Mouse (Mus musculus) telencephalon, adult 2 months (tissue): ENCODE measurements at regions not wholly inside any gene's neighbourhood (a gene's known extent, or its start where the extent isn't known, plus 50 kb on each side); places are given as distances from the start of the nearest gene placed in this dataset.

Experiments
- DNase-seq: peaks from one replicate; pipeline ENCODE4 v3.0.0-alpha.2; 2011; ENCODE audit warnings: low read depth, low spot score

- DNase-seq = no peak
Measured at GRCm38 (mm10) chrX:11795010-11795409, 365.1 kb downstream of the Bcor start.

DNA sequence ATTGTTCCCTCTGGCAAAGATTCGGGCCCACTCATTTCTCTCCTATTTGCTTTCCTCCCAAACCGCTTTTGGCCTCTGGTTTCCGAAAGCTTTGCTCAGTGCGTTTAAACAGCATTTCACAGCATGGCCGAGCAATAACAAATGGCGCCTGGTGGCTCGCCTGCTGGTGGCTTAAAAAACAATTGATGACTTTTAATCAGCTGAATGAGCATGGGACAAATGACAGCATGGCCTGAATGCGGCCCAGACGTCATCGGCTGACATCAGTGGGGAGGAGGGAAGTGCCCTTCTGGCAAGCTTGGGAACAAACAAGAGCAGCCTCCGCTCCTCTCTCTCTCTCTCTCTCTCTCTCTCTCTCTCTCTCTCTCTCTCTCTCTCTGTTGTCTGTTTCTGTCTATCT is 362.3 kb downstream of the Bcor start:
- DNase-seq = peak; percentile 41

- DNase-seq = no peak
Measured at GRCm38 (mm10) chrX:11798326-11798725, 361.8 kb downstream of the Bcor start.

GRCm38 (mm10) chrX:11800400-11800941 is 359.7 kb downstream of the Bcor start:
- DNase-seq = peak; percentile 53

- DNase-seq = no peak
Measured at GRCm38 (mm10) chrX:11801208-11801607, 358.9 kb downstream of the Bcor start.

GRCm38 (mm10) chrX:11801621-11802020 is 358.5 kb downstream of the Bcor start:
- DNase-seq = no peak

DNA sequence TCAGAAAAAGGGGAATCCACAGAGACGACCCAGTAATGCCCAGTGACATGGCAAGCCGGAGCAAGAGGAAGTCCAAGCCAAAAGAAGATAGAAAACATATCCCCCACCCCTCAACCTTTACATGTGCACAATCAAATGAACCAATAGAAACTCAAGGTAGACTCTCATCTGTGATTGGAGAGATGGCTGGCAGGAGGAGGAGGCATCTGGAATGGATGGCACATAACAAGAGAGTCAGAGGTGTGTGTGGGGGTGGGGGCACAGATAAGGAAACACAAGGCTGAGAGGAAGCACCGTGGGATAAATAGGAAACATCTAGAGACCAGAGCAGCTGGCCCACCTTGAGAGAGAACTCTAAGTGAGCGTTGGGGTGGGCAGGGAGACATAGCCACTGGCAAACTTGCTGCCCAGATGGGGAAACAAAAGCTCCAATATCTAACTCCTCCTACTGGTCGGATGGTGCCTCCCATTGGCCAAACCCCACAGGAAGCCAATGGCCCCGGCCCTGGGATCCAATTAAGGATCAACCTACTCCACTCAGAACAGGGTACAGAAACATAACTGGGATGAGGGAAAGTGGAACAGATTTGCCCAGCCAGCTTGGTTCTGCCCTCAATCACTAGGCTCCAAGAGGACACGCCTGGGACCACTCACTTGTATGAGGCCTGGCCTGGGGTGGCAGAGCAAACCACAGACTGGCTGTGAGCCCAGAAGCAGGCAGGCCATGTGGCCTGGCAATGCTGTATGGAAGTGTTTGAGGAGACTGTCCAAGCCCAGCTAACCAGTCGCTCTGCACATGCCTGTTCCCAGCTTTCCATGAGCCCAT is 357.9 kb downstream of the Bcor start:
- no peak for DNase-seq

GRCm38 (mm10) chrX:11803239-11803638 is 356.9 kb downstream of the Bcor start:
- no peak for DNase-seq

GRCm38 (mm10) chrX:11806896-11807252 is 353.3 kb downstream of the Bcor start:
- DNase-seq = no peak

DNA sequence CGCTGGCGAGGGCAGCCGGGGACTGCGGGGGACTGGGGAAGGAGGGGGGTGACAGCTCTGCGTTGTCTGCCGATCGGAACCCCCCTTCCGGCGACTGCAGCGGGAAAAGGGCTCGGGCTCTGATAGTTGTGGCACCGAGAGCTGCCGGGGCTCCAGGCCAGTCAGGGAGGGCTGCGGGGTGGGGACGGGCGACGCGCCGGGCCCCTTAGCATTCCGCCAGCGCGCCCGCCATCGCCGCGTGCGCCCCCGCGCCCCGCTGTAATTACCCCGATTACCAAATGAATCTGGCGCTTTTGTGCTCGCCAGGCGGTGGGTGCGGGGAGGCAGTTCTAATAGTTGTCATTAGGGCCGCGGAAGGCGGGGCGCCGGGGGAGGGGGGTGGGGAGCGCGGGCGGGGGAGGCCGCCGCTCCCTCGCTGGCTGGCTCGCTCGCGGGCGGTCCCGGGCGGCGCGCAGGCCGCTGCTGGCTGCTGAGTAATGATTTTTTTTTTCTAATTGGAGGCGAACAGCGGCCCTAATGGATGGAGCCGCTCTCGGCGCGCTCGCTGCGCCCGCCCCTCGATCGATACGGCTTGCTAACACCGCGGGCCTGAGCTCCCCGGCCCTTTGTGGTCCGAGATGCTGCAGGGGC is 352.8 kb downstream of the Bcor start:
- no peak for DNase-seq

DNA sequence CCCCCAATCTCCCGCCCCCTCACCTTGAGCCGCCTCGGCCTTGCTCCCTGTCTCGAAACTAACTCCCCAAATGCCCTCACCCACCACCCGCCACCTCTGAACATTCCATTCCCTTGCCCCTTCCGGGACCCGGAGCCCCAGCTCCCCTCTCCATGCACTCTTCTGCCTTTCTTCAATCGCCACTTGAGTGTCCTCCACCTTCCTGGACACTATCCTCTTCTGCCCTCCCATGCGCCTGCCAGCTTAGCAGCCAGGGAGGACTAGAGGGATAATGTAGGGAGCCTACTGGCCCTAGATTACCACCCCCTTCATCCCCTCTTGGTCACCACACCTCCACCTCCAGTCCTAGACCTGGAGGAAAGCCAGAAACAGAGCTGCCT is 352.3 kb downstream of the Bcor start:
- no peak for DNase-seq

- no peak for DNase-seq
Measured at GRCm38 (mm10) chrX:11808911-11809310, 351.2 kb downstream of the Bcor start.

GRCm38 (mm10) chrX:11814861-11815260 is 345.3 kb downstream of the Bcor start:
- DNase-seq = no peak

- DNase-seq = no peak
Measured at GRCm38 (mm10) chrX:11815864-11816263, 344.3 kb downstream of the Bcor start.

DNA sequence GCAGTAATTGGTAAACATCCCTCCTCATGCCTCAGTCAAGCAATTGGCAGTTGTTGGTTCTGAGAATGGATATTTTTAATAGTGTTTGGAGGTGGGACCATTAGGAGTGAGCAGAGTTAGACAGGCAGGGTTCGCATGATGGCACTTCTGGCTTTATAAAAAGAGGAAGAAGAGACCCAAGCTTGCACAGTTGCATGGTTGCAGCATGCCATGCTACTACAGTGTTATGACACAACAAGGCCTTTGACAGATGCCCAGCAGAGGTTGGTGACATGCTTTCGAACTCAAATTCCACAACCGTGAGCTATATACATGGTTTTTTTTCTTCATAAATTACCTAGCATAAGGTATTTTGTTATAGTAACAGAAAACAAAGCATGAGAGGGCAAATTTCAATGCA is 341.5 kb downstream of the Bcor start:
- DNase-seq = no peak

- no peak for DNase-seq
Measured at GRCm38 (mm10) chrX:11821165-11821564, 339.0 kb downstream of the Bcor start.

GRCm38 (mm10) chrX:11821880-11822768 is 338.0 kb downstream of the Bcor start:
- DNase-seq = no peak

- DNase-seq = no peak
Measured at GRCm38 (mm10) chrX:11825948-11826347, 334.2 kb downstream of the Bcor start.

DNA sequence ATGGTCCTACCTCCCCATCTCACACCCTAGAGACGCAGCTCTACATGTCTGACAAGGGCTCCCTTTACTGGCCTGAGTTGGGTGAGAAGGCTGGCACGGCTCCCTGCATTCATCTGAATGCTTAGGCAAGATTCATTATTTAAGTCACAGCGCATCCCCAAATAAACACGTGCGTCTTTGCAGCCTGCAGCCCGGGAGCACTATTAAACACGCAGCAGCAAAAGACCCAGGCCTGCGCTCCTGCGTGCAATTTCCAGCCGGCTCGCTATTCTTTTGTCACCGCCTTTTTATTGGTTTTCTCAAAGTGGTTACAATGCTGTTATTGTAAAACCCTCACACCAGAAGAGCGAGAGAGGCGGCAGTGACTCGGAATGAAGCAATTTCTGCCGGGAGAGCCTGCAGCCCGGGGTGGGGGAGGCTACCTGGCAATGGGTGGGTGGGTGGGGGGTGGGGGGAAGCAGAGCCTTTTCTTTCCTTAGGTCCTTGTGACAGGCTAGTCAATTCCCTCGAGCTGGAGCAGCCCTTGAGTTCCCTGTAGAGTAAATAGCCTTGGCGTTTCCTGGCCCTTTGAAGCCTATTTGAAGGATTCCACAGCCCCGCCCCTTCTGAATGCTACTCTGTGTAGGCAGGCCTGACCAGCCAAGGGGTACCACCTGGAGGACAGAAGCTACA is 333.3 kb downstream of the Bcor start:
- DNase-seq = no peak

DNA sequence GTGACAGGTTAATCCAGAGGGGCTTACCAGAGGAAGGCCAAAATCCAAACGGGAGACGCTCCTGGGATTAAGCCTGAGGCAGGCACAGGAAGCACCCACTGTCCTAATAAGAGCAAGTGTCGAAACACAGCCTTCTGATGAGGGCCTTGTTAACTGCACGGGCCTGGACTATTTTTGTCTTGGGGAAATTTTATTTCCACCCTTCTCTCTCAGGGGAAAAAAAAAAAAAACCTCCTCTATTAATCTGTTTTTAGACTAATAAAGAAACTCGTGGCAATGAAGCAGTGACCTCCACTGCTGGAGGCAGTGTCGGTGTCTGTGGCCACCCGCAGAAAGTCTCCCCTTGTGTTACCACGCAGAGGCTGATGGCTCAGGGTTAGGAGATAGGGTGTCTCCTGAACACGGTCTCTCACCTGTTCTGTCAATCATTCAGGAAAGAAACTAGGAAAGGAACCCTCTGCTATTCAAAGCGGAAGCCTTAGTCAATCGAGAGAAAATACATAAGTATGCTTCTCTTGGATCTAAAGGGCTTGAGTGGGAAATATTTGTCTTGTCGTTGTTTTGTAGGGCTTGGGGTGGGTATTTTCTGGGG is 330.6 kb downstream of the Bcor start:
- DNase-seq = no peak

- no peak for DNase-seq
Measured at GRCm38 (mm10) chrX:11837566-11837965, 322.6 kb downstream of the Bcor start.
